Mouse (Mus musculus) intestine, embryonic 16.5 days (tissue): ENCODE data around the gene Ap2a2. TPM values are rescaled to one million over a fixed set of nuclear protein-coding genes. Genes with fewer than 3 reads are reported as not detected.

ENCODE experiments used
- ATAC-seq: fragments of 200-750 bp; cut with Nextera tagmentation; 2 replicates; pipeline ENCODE4 v1.8.0; 2017; ENCODE audit warnings: moderate TSS enrichment, moderate library complexity
- H3K27ac ChIP-seq: fragments of 300-500 bp; sonication (generic); 2 replicates; pipeline ENCODE4 v1.5.1; 2014; ENCODE audit warnings: mild to moderate bottlenecking, low read length
- H3K27me3 ChIP-seq: fragments of 300-500 bp; sonication (generic); replicated peaks from 2 replicates; pipeline ENCODE4 v1.6.1; 2014; ENCODE audit warnings: low read length, control low read depth, mixed read lengths; ENCODE audit not compliant: control insufficient read depth, insufficient read depth
- H3K36me3 ChIP-seq: fragments of 300-500 bp; sonication (generic); 2 replicates; pipeline ENCODE4 v1.6.1; 2014; ENCODE audit warnings: low read length, control low read depth; ENCODE audit not compliant: control insufficient read depth, insufficient read depth
- H3K4me1 ChIP-seq: fragments of 300-500 bp; sonication (generic); 2 replicates; pipeline ENCODE4 v1.6.1; 2014; ENCODE audit warnings: low read length, control low read depth, mixed read lengths; ENCODE audit not compliant: control insufficient read depth, insufficient read depth
- H3K4me2 ChIP-seq: fragments of 300-500 bp; sonication (generic); 2 replicates; pipeline ENCODE4 v1.6.1; 2014; ENCODE audit warnings: low read depth, low read length, control low read depth
- H3K4me3 ChIP-seq: fragments of 300-500 bp; sonication (generic); 2 replicates; pipeline ENCODE4 v1.5.1; 2014; ENCODE audit warnings: mild to moderate bottlenecking, low read length
- H3K9ac ChIP-seq: fragments of 300-500 bp; sonication (generic); 2 replicates; pipeline ENCODE4 v1.6.1; 2014; ENCODE audit warnings: low read depth, low read length
- H3K9me3 ChIP-seq: fragments of 300-500 bp; sonication (generic); 2 replicates; pipeline ENCODE4 v1.6.1; 2016; ENCODE audit warnings: low read length, control low read depth; ENCODE audit not compliant: control insufficient read depth
- WGBS: fragments of 180-500 bp; shearing (Covaris S2); extraction: QIAGEN DNeasy Blood & Tissue Kit; methylation state at CpG from one replicate; pipeline ENCODE4 v1.1.7; 2014; 5-methylcytosine and 5-hydroxymethylcytosine counted together
- polyA plus RNA-seq: library from polyadenylated mRNA; unstranded; fragments of >200 nt; fragmentation: Nextera tagmentation; extraction: Ambion mirVana; gene quantifications from 2 replicates; pipeline ENCODE4 v1.2.1, GENCODE M21; 2015

Ap2a2 gene
- polyA plus RNA-seq, 1 experiment from 2014 or later, result 89.4 TPM

GRCm38 (mm10) chr7:141569916-141570315, 7.9 kb downstream of the Ap2a2 start:
- ATAC-seq, result no peak
- Histone ChIP-seq H3K9ac (no peak overlapping the region), H3K36me3 (no peaks in the 10 kb centered on the region), H3K27ac (peak overlapping the region; percentile 53; the same call in 1 of the 2 replicates), H3K4me2 (no peak overlapping the region), H3K27me3 (no peaks in the 10 kb centered on the region), H3K9me3 (no peaks in the 10 kb centered on the region), H3K4me3 (no peak overlapping the region), H3K4me1 (peaks cover 12% of the 10 kb centered on the region)
- 67% methylated on average over 3 of the region's 3 CpGs for WGBS

DNA sequence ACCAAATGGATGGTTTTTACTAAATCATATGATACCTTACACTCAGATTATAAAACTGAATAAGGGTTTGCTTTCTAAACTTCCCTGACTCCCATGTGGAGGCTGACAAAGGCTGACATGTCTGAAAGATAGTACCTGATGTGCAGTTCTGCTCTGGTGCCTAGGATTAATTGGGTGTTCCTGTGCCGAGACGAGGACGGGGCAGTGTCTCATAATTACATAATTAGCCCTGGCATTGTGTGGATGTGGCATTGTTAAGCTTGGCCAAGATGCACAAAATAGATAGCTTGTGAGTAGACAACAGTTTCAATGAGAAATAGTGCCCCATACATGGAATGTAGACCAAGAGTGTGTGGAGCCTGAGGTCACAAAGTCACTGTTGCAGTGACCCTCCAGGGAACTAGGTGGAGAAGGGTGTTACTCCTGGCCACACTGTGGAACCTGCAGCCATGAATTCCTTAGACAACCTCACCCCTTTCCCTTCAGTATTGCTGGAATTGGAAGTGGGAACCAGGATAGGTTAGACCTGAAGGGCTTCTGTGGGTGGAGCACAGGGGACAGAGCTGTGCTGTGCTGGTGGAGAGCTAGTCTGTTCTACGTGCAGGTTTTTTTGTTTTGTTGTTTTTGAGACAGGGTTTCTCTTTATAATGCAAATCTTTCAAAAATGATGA, 8.8 kb downstream of the Ap2a2 start:
- H3K4me1 ChIP-seq, result peaks cover 11% of the 10 kb centered on the region
- H3K27me3 ChIP-seq, result no peaks in the 10 kb centered on the region
- no peak overlapping the region for H3K27ac ChIP-seq
- H3K36me3 ChIP-seq, result no peaks in the 10 kb centered on the region
- H3K4me2 ChIP-seq, result no peak overlapping the region
- 83% methylated on average over 4 of the region's 4 CpGs for WGBS
- no peak overlapping the region for H3K9ac ChIP-seq
- no peaks in the 10 kb centered on the region for H3K9me3 ChIP-seq
- no peak for ATAC-seq
- H3K4me3 ChIP-seq, result no peak overlapping the region

GRCm38 (mm10) chr7:141574041-141574440, 12.1 kb downstream of the Ap2a2 start:
- peaks cover 21% of the 10 kb centered on the region for H3K4me1 ChIP-seq
- no peak overlapping the region for H3K4me2 ChIP-seq
- no peaks in the 10 kb centered on the region for H3K36me3 ChIP-seq
- no peak for ATAC-seq
- H3K27me3 ChIP-seq, result no peaks in the 10 kb centered on the region
- H3K9me3 ChIP-seq, result no peaks in the 10 kb centered on the region
- H3K4me3 ChIP-seq, result no peak overlapping the region
- H3K27ac ChIP-seq, result no peak overlapping the region
- no peak overlapping the region for H3K9ac ChIP-seq
- 67% methylated on average over 3 of the region's 3 CpGs for WGBS

DNA sequence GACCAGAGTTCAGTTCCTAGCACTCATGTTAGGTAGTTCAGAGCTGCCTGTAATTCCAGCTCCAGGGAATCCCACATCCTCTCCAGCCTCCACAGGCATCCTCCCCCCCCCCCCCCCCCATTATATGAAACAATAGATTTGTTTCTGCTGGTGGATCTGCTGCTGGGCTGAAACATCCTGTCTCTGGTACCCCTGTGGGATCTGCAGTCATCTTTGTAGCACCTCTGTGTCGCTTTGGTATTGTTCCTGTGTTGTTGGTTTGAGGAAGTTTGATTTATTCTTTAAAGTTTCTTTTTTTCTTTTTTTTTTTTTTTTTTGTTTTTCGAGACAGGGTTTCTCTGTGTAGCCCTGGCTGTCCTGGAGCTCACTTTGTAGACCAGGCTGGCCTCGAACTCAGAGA, 13.5 kb downstream of the Ap2a2 start:
- H3K27me3 ChIP-seq, result no peaks in the 10 kb centered on the region
- H3K4me2 ChIP-seq, result no peak overlapping the region
- no peak for ATAC-seq
- no peak overlapping the region for H3K27ac ChIP-seq
- H3K36me3 ChIP-seq, result no peaks in the 10 kb centered on the region
- H3K4me1 ChIP-seq, result peaks cover 12% of the 10 kb centered on the region
- no peaks in the 10 kb centered on the region for H3K9me3 ChIP-seq
- no peak overlapping the region for H3K9ac ChIP-seq
- WGBS, result 78% methylated on average over 3 of the region's 3 CpGs
- H3K4me3 ChIP-seq, result no peak overlapping the region

DNA sequence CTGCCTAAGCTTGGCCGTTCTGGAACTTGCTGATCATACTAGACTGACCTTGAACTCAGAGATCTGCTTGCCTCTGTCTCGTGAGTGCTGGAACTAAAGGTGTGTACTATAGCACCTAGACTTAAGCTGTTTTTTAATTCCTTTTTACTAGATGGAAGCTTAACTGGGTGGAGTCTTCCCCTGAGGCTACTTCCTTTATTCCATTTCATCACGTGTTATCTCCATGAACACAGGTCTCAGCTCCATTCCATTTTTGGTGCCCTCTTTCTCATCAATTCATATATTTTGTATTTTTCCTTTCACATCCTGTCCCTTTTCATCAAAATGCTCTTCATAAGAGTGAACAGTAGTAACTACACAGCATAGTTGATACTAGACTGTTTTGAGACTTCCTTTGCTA, 15.8 kb downstream of the Ap2a2 start:
- H3K9me3 ChIP-seq, result no peaks in the 10 kb centered on the region
- no peaks in the 10 kb centered on the region for H3K36me3 ChIP-seq
- peaks cover 21% of the 10 kb centered on the region for H3K4me1 ChIP-seq
- H3K27me3 ChIP-seq, result no peaks in the 10 kb centered on the region
- ATAC-seq, result no peak
- H3K4me3 ChIP-seq, result no peak overlapping the region
- H3K27ac ChIP-seq, result no peak overlapping the region
- WGBS, result 63% methylated on average over 3 of the region's 3 CpGs
- H3K9ac ChIP-seq, result no peak overlapping the region
- no peak overlapping the region for H3K4me2 ChIP-seq

DNA sequence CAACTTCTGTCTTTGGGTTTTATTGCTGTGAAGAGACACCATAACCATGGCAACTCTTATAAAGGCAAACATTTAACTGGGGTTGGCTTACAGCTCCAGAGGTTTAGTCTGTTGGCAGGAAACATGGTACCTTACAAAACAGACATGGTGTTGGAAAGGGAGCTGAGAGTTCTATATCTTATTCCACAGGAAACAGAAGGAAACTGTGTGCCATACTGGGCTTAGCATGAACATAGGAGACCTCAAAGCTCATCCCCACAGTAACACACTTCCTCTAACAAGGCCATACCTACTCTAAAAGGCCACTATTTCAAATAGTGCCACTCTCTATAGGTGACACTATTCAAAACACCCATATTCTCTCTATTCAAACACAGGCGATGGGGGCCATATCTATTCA, 16.5 kb downstream of the Ap2a2 start:
- Histone ChIP-seq H3K4me1 (peaks cover 21% of the 10 kb centered on the region), H3K9me3 (no peaks in the 10 kb centered on the region), H3K4me3 (no peak overlapping the region), H3K27ac (no peak overlapping the region), H3K9ac (no peak overlapping the region), H3K36me3 (no peaks in the 10 kb centered on the region), H3K4me2 (no peak overlapping the region), H3K27me3 (no peaks in the 10 kb centered on the region)
- no peak for ATAC-seq
- WGBS, result 97% methylated on average over 1 of the region's 1 CpGs

DNA sequence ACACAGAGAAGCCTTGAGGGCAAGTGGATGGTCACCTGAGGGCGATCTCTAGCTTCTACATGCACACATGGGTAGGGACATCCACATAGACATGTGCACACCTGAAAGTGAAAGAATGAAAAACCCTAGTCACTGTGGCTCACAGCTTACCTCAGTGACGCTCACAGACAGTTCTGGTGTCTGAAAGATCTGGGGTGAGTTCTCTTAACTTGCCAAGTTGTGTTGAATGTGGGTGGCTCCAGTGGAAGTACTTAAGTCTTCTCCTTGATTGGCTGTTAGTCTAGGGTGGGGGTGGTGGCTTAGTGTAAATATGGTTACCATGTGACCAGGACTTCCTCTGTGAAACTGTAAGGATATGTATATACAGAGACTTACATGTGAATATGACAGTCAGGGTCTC, 17.0 kb downstream of the Ap2a2 start:
- Histone ChIP-seq H3K4me3 (no peak overlapping the region), H3K4me2 (no peak overlapping the region), H3K9me3 (no peaks in the 10 kb centered on the region), H3K27ac (no peak overlapping the region), H3K27me3 (no peaks in the 10 kb centered on the region), H3K36me3 (no peaks in the 10 kb centered on the region), H3K4me1 (peaks cover 21% of the 10 kb centered on the region), H3K9ac (no peak overlapping the region)
- no peak for ATAC-seq
- 97% methylated on average over 2 of the region's 2 CpGs for WGBS

- Histone ChIP-seq H3K36me3 (no peaks in the 10 kb centered on the region), H3K4me1 (peaks cover 30% of the 10 kb centered on the region), H3K4me3 (no peak overlapping the region), H3K27me3 (no peaks in the 10 kb centered on the region), H3K27ac (peak overlapping the region; percentile 77), H3K9ac (no peak overlapping the region), H3K4me2 (peak overlapping the region; percentile 32; the same call in 1 of the 2 replicates), H3K9me3 (no peaks in the 10 kb centered on the region)
- peak; percentile 92 for ATAC-seq
- WGBS, result 47% methylated on average over 7 of the region's 7 CpGs
Observed at GRCm38 (mm10) chr7:141581323-141581722, 19.4 kb downstream of the Ap2a2 start.

GRCm38 (mm10) chr7:141584048-141584841, 22.3 kb downstream of the Ap2a2 start:
- H3K36me3 ChIP-seq, result peaks cover 4% of the 10 kb centered on the region; the same call in 1 of the 2 replicates
- H3K27ac ChIP-seq, result no peak overlapping the region
- peaks cover 19% of the 10 kb centered on the region for H3K4me1 ChIP-seq
- no peak overlapping the region for H3K9ac ChIP-seq
- WGBS, result 87% methylated on average over 4 of the region's 5 CpGs
- H3K4me3 ChIP-seq, result no peak overlapping the region
- no peaks in the 10 kb centered on the region for H3K27me3 ChIP-seq
- no peaks in the 10 kb centered on the region for H3K9me3 ChIP-seq
- H3K4me2 ChIP-seq, result no peak overlapping the region
- ATAC-seq, result no peak
